Mouse (Mus musculus) liver, embryonic 15.5 days (tissue): ENCODE measurements around the gene Impdh2. TPM values are rescaled to one million over a fixed set of nuclear protein-coding genes. Genes with fewer than 3 reads are reported as not detected.
A peak's percentile ranks its signal among the peaks of the same experiment; 100 is the strongest.

ENCODE experiments used
- ATAC-seq: fragments of 200-750 bp; cut with Nextera tagmentation; 2 replicates; pipeline ENCODE4 v1.8.0; 2017; ENCODE audit warnings: moderate number of reproducible peaks, mild to moderate bottlenecking, moderate library complexity; ENCODE audit not compliant: insufficient read depth
- H3K27ac ChIP-seq: fragments of 300-500 bp; sonication (generic); replicated peaks from 2 replicates; pipeline ENCODE4 v1.5.1; 2015; ENCODE audit warnings: mild to moderate bottlenecking, inconsistent platforms
- H3K27me3 ChIP-seq: fragments of 300-500 bp; sonication (generic); 2 replicates; pipeline ENCODE4 v1.6.1; 2015; ENCODE audit warnings: mild to moderate bottlenecking, inconsistent platforms
- H3K36me3 ChIP-seq: fragments of 300-500 bp; sonication (generic); replicated peaks from 2 replicates; pipeline ENCODE4 v1.6.1; 2015; ENCODE audit warnings: moderate library complexity, mild to moderate bottlenecking, inconsistent platforms
- H3K4me1 ChIP-seq: fragments of 300-500 bp; sonication (generic); replicated peaks from 2 replicates; pipeline ENCODE4 v1.6.1; 2015; ENCODE audit warnings: inconsistent platforms
- H3K4me2 ChIP-seq: fragments of 300-500 bp; sonication (generic); 2 replicates; pipeline ENCODE4 v1.6.1; 2015; ENCODE audit warnings: moderate library complexity, mild to moderate bottlenecking, inconsistent platforms
- H3K4me3 ChIP-seq: fragments of 300-500 bp; sonication (generic); replicated peaks from 2 replicates; pipeline ENCODE4 v1.5.1; 2015; ENCODE audit warnings: mild to moderate bottlenecking, inconsistent platforms
- H3K9ac ChIP-seq: fragments of 300-500 bp; sonication (generic); 2 replicates; pipeline ENCODE4 v1.6.1; 2015; ENCODE audit warnings: moderate library complexity, mild to moderate bottlenecking, inconsistent platforms
- H3K9me3 ChIP-seq: fragments of 300-500 bp; sonication (generic); replicated peaks from 2 replicates; pipeline ENCODE4 v1.6.1; 2016; ENCODE audit warnings: inconsistent platforms
- WGBS: fragments of 180-500 bp; shearing (Covaris S2); methylation state at CpG from one replicate; pipeline ENCODE4 v1.1.7; 2015; ENCODE audit warnings: mixed read lengths; ENCODE audit not compliant: insufficient replicate concordance; 5-methylcytosine and 5-hydroxymethylcytosine counted together
- polyA plus RNA-seq: library from polyadenylated mRNA; unstranded; fragments of >200 nt; fragmentation: Nextera tagmentation; extraction: Ambion mirVana; gene quantifications from 2 replicates; pipeline ENCODE4 v1.2.1, GENCODE M21; 2015

Impdh2 gene
- 91.3 and 93.7 TPM in 2 replicates for polyA plus RNA-seq

DNA sequence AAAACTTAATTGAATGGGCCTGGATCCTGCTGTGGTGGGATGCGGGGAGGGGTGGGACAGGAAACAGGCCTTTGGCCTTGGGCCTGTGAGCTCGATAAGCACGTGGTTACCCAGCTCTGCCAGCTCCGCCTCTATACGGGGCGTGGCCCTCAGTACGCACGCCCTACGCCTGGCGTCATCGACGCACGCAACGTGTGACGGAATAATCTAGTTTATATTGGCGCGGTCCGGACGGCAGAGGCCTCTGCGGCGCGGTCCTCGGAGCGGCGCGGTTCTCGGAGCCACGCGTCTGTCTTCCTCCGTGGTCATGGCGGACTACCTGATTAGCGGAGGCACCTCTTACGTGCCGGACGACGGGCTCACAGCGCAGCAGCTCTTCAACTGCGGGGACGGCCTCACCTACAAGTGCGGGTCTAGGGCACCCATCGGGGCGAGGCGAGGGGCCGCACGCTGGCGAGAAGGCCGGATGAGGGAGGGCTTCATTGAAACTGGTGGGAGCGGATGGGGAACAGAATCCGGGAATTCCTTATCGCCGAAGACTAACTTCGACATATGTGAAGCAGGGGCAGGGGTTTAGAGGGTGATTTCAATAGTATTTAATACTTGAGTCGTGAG lies at the start of gene Impdh2:
Gene Impdh2 (plus strand): TSS at position 60 of the 615 bp plus-strand sequence.
- Histone ChIP-seq H3K4me2 (peak within 1 kb of the TSS; percentile 86), H3K4me1 (peaks cover 41% of the 10 kb centered on the region), H3K27ac (peak within 1 kb of the TSS; percentile 76), H3K27me3 (no peaks in the 10 kb centered on the region), H3K9ac (peak within 1 kb of the TSS; percentile 77), H3K4me3 (peak within 1 kb of the TSS; percentile 65), H3K36me3 (peaks cover 85% of the 10 kb centered on the region), H3K9me3 (no peaks in the 10 kb centered on the region)
- WGBS, result under 1% methylated on average over 53 of the region's 53 CpGs
- peak; percentile 96 for ATAC-seq

DNA sequence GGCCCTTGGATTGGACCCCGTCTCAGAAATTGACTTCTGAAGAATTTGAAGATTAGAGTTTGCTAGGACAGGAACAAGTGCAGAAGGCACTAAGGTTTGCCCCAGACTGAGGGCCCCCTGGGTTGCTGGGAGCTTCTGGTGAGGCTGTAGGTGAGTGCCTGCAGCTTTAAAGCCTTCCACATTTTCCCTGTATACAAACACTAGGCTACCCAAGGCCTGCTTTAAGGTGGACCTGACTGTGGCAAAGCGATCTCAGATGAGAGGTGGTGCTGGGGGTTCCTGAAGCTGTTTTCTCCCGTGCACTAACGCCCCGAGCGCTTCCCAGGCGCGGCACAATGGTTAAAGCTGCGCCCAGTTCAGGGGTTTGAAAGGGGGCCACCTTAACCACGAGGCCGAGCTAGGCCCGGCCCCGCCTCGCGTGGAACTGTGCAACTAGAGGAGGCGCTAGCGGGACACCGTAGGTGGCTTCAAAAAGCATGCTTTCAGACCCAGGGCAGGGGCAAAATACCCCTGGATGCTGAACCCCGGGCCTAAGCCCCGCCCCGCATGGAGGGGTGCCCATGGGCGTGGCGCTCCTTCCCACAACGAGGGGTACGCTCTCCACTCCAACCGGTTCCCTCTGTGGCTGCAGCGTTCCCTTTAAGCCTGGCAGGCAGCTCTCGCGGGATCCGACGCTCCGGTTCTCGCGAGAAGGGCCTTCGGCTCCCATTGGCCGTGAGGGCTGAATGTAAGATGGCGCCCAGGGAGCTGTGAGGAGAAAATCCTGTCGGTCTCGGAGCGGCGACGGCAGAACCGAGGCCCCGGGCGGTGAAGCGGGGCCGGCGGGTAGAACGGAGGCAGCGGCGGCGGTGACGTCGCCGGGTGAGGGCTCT lies 43.5 kb upstream of the Impdh2 start, which contains the start of gene Qrich1:
Gene Qrich1 (plus strand): TSS at position 427 of the 872 bp plus-strand sequence.
- Histone ChIP-seq H3K36me3 (peaks cover 57% of the 10 kb centered on the region), H3K27ac (peak within 1 kb of the TSS; percentile 99), H3K4me3 (peak within 1 kb of the TSS; percentile 99), H3K4me1 (peaks cover 42% of the 10 kb centered on the region), H3K9me3 (no peaks in the 10 kb centered on the region), H3K9ac (peak within 1 kb of the TSS; percentile 94), H3K4me2 (peak within 1 kb of the TSS; percentile 98), H3K27me3 (no peaks in the 10 kb centered on the region)
- ATAC-seq, result peak; percentile 90
- 1% methylated on average over 55 of the region's 55 CpGs for WGBS

DNA sequence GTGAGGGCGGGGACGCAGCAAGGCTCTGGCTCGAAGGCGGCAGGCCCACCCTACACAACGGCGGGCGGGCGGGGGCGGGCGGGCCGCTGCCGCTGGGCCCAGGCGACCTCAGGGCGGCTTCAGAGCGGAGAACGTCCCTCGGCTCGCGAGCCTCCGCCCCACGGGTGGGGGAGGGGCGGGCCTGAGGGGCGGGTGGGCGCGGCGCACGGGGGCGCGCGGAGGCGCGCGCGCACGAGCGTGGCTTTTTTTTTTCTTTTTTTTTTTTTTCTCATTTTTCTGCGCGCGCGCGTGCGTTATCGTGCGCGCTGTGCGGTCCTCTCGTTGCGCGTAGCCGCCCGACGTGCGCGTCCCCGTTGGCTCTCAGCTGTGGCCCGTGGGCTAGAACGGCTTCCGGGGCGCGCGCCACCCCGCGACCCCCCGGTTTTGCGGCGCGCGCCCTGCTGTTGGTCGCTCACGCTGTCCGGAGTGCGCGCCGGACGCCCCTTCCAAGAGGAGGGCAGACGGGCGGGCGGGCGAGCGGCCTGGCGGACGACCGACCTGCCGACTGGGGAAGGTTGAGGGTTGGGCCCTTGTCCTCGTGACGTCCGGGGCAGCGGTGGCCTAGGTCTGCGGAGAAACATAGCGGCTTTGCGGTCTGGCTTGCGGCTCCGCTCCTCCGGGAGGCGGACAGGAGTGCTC lies 42.7 kb upstream of the Impdh2 start:
- peak overlapping the region; percentile 94 for H3K9ac ChIP-seq
- peaks cover 50% of the 10 kb centered on the region for H3K36me3 ChIP-seq
- H3K4me1 ChIP-seq, result peaks cover 42% of the 10 kb centered on the region
- H3K9me3 ChIP-seq, result no peaks in the 10 kb centered on the region
- peak overlapping the region; percentile 99 for H3K27ac ChIP-seq
- peak overlapping the region; percentile 98 for H3K4me2 ChIP-seq
- WGBS, result under 1% methylated on average over 89 of the region's 95 CpGs
- H3K4me3 ChIP-seq, result peak overlapping the region; percentile 99
- H3K27me3 ChIP-seq, result no peaks in the 10 kb centered on the region
- ATAC-seq, result peak; percentile 86

DNA sequence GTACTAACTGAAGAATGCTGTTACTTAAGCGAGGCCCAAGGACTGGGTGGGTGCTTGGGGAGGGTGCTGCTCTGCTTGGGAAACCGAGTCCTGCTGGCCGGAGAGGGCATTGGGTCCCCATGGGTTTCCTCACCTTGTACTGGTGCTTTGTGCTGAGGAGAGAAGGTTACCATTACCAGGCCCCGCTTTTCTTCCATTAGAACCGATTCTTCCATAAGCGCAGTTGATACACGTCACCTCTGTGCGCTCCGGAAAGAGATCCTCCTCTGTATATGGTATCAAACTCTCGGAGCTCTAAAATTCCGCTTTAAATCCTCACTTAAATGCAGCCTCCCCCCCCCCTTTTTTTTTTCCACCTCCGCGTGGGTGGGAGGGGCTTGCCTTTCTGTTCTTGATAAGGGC lies 42.2 kb upstream of the Impdh2 start:
- Histone ChIP-seq H3K4me3 (peak overlapping the region; percentile 99), H3K27me3 (no peaks in the 10 kb centered on the region), H3K4me2 (peak overlapping the region; percentile 98), H3K4me1 (peaks cover 42% of the 10 kb centered on the region), H3K27ac (peak overlapping the region; percentile 99), H3K9ac (peak overlapping the region; percentile 94), H3K9me3 (no peaks in the 10 kb centered on the region), H3K36me3 (peaks cover 44% of the 10 kb centered on the region)
- ATAC-seq, result no peak; the same call in 1 of the 2 replicates
- 0% methylated on average over 13 of the region's 13 CpGs for WGBS

DNA sequence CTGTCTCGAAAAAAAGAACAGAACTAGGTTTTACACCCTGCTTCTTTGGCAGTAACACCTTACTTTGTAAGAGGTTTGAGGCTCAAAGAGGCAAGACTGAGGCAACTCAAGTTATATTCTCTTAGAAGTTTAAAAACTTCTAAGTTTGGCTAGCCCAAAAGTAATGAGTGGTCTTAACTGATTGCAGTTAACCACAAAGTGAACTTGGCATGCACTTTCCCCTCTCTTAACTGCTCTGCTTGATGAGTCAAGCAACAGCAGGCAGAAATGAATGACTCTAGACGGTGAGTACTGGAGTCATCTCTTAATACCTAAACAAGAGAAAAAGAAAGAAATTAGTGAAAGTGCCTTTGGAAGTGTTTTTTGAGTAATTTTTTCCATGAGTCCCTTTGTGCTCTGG lies 38.5 kb upstream of the Impdh2 start:
- Histone ChIP-seq H3K36me3 (peaks cover 36% of the 10 kb centered on the region), H3K4me1 (peaks cover 21% of the 10 kb centered on the region), H3K27ac (no peak overlapping the region), H3K9ac (no peak overlapping the region), H3K4me2 (no peak overlapping the region), H3K27me3 (no peaks in the 10 kb centered on the region), H3K9me3 (no peaks in the 10 kb centered on the region), H3K4me3 (no peak overlapping the region)
- ATAC-seq, result no peak
- 51% methylated on average over 2 of the region's 2 CpGs for WGBS

DNA sequence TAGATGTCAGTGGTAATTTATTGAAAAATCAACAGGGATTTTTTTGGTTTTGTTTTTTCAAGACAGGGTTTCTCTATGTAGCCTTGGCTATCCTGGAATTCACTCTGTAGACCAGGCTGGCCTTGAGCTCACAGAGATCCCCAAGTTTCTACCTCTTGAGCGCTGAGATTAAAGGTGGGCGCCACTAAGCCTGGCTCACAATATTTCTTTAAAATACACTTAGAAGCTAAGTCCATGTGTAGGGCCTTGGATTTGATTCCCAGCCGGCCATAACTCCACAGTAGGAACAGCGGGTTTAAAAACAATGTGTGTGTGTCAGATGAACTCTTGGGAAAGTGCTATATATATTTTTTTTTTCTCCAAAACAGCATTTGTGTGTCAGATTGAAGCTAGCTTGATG lies 36.7 kb upstream of the Impdh2 start:
- no peaks in the 10 kb centered on the region for H3K9me3 ChIP-seq
- no peak for ATAC-seq
- H3K36me3 ChIP-seq, result peaks cover 45% of the 10 kb centered on the region
- peaks cover 19% of the 10 kb centered on the region for H3K4me1 ChIP-seq
- H3K27me3 ChIP-seq, result no peaks in the 10 kb centered on the region
- no peak overlapping the region for H3K27ac ChIP-seq
- no peak overlapping the region for H3K9ac ChIP-seq
- no peak overlapping the region for H3K4me3 ChIP-seq
- H3K4me2 ChIP-seq, result no peak overlapping the region
- 95% methylated on average over 4 of the region's 4 CpGs for WGBS

DNA sequence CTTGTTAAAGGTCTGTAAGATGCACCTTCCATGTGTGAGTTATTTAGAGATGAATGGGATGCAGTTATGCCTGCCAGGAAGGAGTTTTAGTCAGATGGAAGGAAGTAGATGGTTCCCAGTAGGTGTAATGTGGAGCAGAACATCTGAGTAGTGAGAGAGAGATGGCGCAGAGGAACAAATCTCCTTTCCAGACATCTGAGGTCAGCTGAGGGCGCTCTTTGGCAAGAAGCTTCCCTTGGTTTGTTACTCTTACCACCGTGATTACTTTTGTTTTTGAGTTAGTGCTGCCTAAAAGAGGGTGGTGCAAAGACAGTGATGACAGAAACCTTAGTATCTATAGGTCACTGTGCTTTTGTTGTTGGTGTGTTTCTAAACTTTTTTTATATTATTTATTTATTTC lies 34.7 kb upstream of the Impdh2 start:
- no peak for ATAC-seq
- H3K9ac ChIP-seq, result no peak overlapping the region
- peaks cover 51% of the 10 kb centered on the region for H3K36me3 ChIP-seq
- H3K27ac ChIP-seq, result no peak overlapping the region
- H3K9me3 ChIP-seq, result no peaks in the 10 kb centered on the region
- no peak overlapping the region for H3K4me2 ChIP-seq
- H3K4me3 ChIP-seq, result no peak overlapping the region
- WGBS, result 78% methylated on average over 3 of the region's 3 CpGs
- H3K27me3 ChIP-seq, result no peaks in the 10 kb centered on the region
- peaks cover 2% of the 10 kb centered on the region for H3K4me1 ChIP-seq

DNA sequence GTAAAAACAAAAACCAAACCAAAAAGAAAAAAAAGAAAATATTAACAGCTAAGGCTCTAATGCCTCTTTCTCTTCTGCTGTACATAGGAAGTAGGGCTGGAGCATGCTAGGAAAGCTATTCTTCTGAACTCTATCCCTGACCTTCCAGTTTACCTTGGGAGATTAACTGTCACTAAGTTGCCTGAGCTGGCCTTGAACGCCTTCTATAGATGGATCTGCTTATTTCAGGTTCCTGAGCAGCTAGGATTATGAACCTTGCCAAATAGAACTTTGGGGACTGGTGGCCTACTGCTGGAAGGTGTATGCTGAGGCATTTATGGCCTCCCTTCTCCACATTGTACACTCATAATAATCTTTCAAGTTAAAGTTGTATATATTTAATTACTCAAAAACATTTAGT lies 29.1 kb upstream of the Impdh2 start:
- Histone ChIP-seq H3K4me2 (no peak overlapping the region), H3K9ac (no peak overlapping the region), H3K27me3 (no peaks in the 10 kb centered on the region), H3K36me3 (peaks cover 85% of the 10 kb centered on the region), H3K9me3 (no peaks in the 10 kb centered on the region), H3K4me1 (no peaks in the 10 kb centered on the region), H3K27ac (no peak overlapping the region), H3K4me3 (no peak overlapping the region)
- ATAC-seq, result no peak
- 80% methylated on average over 1 of the region's 1 CpGs for WGBS

DNA sequence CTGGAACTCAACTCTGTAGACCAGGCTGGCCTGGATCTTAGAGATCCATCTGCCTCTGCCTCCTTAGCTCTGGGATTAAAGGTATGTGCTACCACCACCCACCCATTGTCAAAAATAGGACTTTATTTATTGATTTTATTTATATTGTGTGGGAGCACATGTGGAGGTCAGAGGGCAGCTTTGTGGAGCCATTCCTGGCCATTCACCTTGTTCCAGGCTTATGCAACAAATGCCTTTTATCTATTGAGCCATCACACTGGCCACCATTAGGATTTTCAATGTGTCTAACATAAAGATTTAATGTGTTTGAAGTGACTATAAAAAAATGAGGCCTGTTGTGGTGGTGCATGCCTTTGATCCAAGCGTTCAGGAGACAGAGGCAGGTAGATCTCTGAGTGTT lies 28.6 kb upstream of the Impdh2 start:
- Histone ChIP-seq H3K9ac (no peak overlapping the region), H3K9me3 (no peaks in the 10 kb centered on the region), H3K27ac (no peak overlapping the region), H3K36me3 (peaks cover 88% of the 10 kb centered on the region), H3K4me2 (no peak overlapping the region), H3K4me1 (no peaks in the 10 kb centered on the region), H3K4me3 (no peak overlapping the region), H3K27me3 (no peaks in the 10 kb centered on the region)
- ATAC-seq, result no peak
- 84% methylated on average over 1 of the region's 1 CpGs for WGBS

DNA sequence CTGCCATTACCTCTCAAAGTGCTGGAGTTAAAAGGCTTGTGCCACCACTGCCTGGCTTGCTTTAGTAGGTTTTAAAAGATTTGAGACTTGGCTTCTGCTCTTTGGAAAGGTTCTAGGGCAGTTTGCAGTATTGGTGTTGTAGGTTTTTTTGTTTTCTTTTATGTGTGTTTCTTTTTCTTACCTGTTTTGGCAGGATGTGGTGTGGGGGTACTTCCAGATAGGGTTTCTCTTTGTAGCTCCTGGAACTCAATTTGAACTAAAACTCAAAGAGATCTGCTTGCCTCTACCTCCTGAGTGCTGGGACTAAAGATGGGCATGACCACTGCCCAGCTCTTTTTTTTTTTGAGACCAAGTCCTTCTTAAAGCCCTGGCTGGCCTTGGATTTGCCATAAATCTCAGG lies 19.2 kb upstream of the Impdh2 start:
- Histone ChIP-seq H3K36me3 (peaks cover 92% of the 10 kb centered on the region), H3K27me3 (no peaks in the 10 kb centered on the region), H3K9ac (no peak overlapping the region), H3K27ac (no peak overlapping the region), H3K4me3 (no peak overlapping the region), H3K4me1 (no peaks in the 10 kb centered on the region), H3K4me2 (no peak overlapping the region), H3K9me3 (no peaks in the 10 kb centered on the region)
- ATAC-seq, result no peak

DNA sequence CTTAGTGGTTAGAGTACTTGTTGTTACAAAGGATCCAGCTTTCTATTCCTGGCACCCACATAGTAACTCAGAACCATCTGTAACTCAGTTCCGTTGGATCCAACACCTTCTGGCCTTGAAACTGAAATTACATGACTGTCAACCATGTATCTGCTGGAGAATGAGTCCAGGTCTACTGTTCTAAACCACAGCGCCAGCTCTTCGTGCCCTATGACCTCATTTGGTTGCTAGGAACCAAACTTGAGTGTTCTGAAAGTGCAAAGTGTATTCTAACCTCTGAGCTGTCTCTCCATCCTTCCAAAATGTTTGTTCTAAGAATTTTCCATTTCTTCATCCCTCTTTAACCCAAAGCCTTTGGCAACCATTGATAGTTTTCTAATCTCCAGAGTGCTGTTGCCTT lies 14.1 kb upstream of the Impdh2 start:
- ATAC-seq, result no peak
- H3K27me3 ChIP-seq, result no peaks in the 10 kb centered on the region
- H3K9ac ChIP-seq, result no peak overlapping the region
- H3K27ac ChIP-seq, result no peak overlapping the region
- H3K9me3 ChIP-seq, result no peaks in the 10 kb centered on the region
- no peak overlapping the region for H3K4me2 ChIP-seq
- WGBS, result 91% methylated on average over 3 of the region's 3 CpGs
- peaks cover 98% of the 10 kb centered on the region for H3K36me3 ChIP-seq
- H3K4me3 ChIP-seq, result no peak overlapping the region
- peaks cover 9% of the 10 kb centered on the region; the same call in 1 of the 2 replicates for H3K4me1 ChIP-seq
